Mouse (Mus musculus) intestine, embryonic 14.5 days (tissue): Measurements from ENCODE around the gene Pts. TPM values are rescaled to one million over a fixed set of nuclear protein-coding genes. Genes with fewer than 3 reads are reported as not detected.
A peak's percentile ranks its signal among the peaks of the same experiment; 100 is the strongest.

ENCODE experiments used
- ATAC-seq: fragments of 200-750 bp; cut with Nextera tagmentation; replicated peaks from 2 replicates; pipeline ENCODE4 v1.8.0; 2017; ENCODE audit warnings: low read depth, moderate number of reproducible peaks, moderate TSS enrichment, moderate library complexity; ENCODE audit not compliant: low FRiP score, low TSS enrichment
- DNase-seq: peaks from one replicate; pipeline ENCODE4 v3.0.0-alpha.2; 2018; ENCODE audit warnings: low spot score
- H3K27ac ChIP-seq: fragments of 300-500 bp; sonication (generic); 2 replicates; pipeline ENCODE4 v1.5.1; 2014; ENCODE audit warnings: low read depth, mild to moderate bottlenecking, control low read depth
- H3K27me3 ChIP-seq: fragments of 300-500 bp; sonication (generic); replicated peaks from 2 replicates; pipeline ENCODE4 v1.6.1; 2014; ENCODE audit warnings: low read length, control low read depth; ENCODE audit not compliant: control insufficient read depth, insufficient read depth
- H3K36me3 ChIP-seq: fragments of 300-500 bp; sonication (generic); 2 replicates; pipeline ENCODE4 v1.6.1; 2014; ENCODE audit warnings: low read length, control low read depth; ENCODE audit not compliant: control insufficient read depth, insufficient read depth
- H3K4me1 ChIP-seq: fragments of 300-500 bp; sonication (generic); replicated peaks from 2 replicates; pipeline ENCODE4 v1.6.1; 2014; ENCODE audit warnings: low read length, control low read depth, mixed read lengths; ENCODE audit not compliant: control insufficient read depth, insufficient read depth
- H3K4me2 ChIP-seq: fragments of 300-500 bp; sonication (generic); 2 replicates; pipeline ENCODE4 v1.6.1; 2014; ENCODE audit warnings: low read length
- H3K4me3 ChIP-seq: fragments of 300-500 bp; sonication (generic); 2 replicates; pipeline ENCODE4 v1.5.1; 2014; ENCODE audit warnings: low read depth, low read length, control low read depth, mixed read lengths
- H3K9ac ChIP-seq: fragments of 300-500 bp; sonication (generic); 2 replicates; pipeline ENCODE4 v1.6.1; 2014; ENCODE audit warnings: mild to moderate bottlenecking, low read length
- H3K9me3 ChIP-seq: fragments of 300-500 bp; sonication (generic); 2 replicates; pipeline ENCODE4 v1.6.1; 2016; ENCODE audit warnings: low read length, control low read depth; ENCODE audit not compliant: control insufficient read depth
- WGBS: fragments of 180-500 bp; shearing (Covaris S2); extraction: QIAGEN DNeasy Blood & Tissue Kit; methylation state at CpG from one replicate; pipeline ENCODE4 v1.1.7; 2014; 5-methylcytosine and 5-hydroxymethylcytosine counted together
- polyA plus RNA-seq: library from polyadenylated mRNA; unstranded; fragments of >200 nt; fragmentation: Nextera tagmentation; extraction: Ambion mirVana; gene quantifications from 2 replicates; pipeline ENCODE4 v1.2.1, GENCODE M21; 2014

Pts gene
- 82.3 and 85.6 TPM in 2 replicates for polyA plus RNA-seq

GRCm38 (mm10) chr9:50528293-50528892, at the start of gene Pts:
Pts (minus strand) TSS chr9:50528724.
- Histone ChIP-seq H3K27me3 (no peaks in the 10 kb centered on the region), H3K36me3 (no peaks in the 10 kb centered on the region; the same call in 1 of the 2 replicates), H3K4me1 (peaks cover 8% of the 10 kb centered on the region), H3K9me3 (no peaks in the 10 kb centered on the region), H3K4me2 (peak within 1 kb of the TSS; percentile 61), H3K9ac (peak within 1 kb of the TSS; percentile 45), H3K4me3 (peak within 1 kb of the TSS; percentile 74), H3K27ac (no peak within 1 kb of the TSS)
- peak; percentile 99 for DNase-seq
- ATAC-seq: peak; percentile 98
- under 1% methylated on average over 54 of the region's 54 CpGs for WGBS

GRCm38 (mm10) chr9:50569599-50570525, 41.3 kb upstream of the Pts start:
- Histone ChIP-seq H3K4me2 (no peak overlapping the region), H3K9me3 (no peaks in the 10 kb centered on the region), H3K27ac (no peak overlapping the region), H3K27me3 (no peaks in the 10 kb centered on the region), H3K4me1 (no peaks in the 10 kb centered on the region), H3K36me3 (no peaks in the 10 kb centered on the region), H3K4me3 (no peak overlapping the region), H3K9ac (no peak overlapping the region)
- 68% methylated on average over 10 of the region's 10 CpGs for WGBS
- DNase-seq (no peak), ATAC-seq (no peak)

DNA sequence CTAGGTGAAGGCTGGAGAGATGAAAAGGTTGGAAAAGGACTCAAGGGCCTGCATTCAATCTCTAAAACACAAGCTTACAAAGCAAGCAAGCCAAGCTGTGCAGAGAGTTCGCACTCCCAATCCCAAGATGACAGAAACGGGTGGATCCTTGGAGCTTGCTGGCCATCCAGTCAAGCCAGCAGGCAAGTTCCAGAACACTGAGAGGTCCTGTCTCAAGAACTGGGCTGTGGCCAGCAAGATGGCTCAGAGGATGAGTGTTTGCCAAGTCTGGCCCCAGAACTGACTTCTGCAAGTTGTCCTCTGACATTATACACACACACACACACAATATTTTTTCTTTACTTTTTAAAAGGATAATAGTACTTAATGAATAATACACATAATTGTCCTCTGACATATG, 39.4 kb upstream of the Pts start:
- Histone ChIP-seq H3K27me3 (no peaks in the 10 kb centered on the region), H3K9me3 (no peaks in the 10 kb centered on the region), H3K4me1 (no peaks in the 10 kb centered on the region), H3K4me2 (no peak overlapping the region), H3K9ac (no peak overlapping the region), H3K27ac (no peak overlapping the region), H3K36me3 (no peaks in the 10 kb centered on the region), H3K4me3 (no peak overlapping the region)
- DNase-seq (no peak), ATAC-seq (no peak)
- WGBS: 85% methylated on average over 2 of the region's 2 CpGs

- WGBS: 85% methylated on average over 4 of the region's 4 CpGs
- H3K9ac ChIP-seq: no peak overlapping the region
- H3K4me1 ChIP-seq: no peaks in the 10 kb centered on the region
- no peaks in the 10 kb centered on the region for H3K27me3 ChIP-seq
- H3K27ac ChIP-seq: no peak overlapping the region
- H3K4me3 ChIP-seq: no peak overlapping the region
- no peaks in the 10 kb centered on the region for H3K9me3 ChIP-seq
- no peaks in the 10 kb centered on the region for H3K36me3 ChIP-seq
- H3K4me2 ChIP-seq: no peak overlapping the region
- no peak for ATAC-seq
- DNase-seq: no peak
Observed at GRCm38 (mm10) chr9:50567372-50567771, 38.8 kb upstream of the Pts start.

- WGBS: 59% methylated on average over 4 of the region's 4 CpGs
- no peaks in the 10 kb centered on the region for H3K9me3 ChIP-seq
- H3K36me3 ChIP-seq: no peaks in the 10 kb centered on the region
- H3K4me1 ChIP-seq: no peaks in the 10 kb centered on the region
- no peaks in the 10 kb centered on the region for H3K27me3 ChIP-seq
- H3K9ac ChIP-seq: no peak overlapping the region
- H3K4me2 ChIP-seq: no peak overlapping the region
- no peak overlapping the region for H3K4me3 ChIP-seq
- H3K27ac ChIP-seq: no peak overlapping the region
- no peak for DNase-seq
- ATAC-seq: no peak
Observed at GRCm38 (mm10) chr9:50565940-50566339, 37.4 kb upstream of the Pts start.

- no peak overlapping the region for H3K27ac ChIP-seq
- no peak overlapping the region for H3K9ac ChIP-seq
- no peaks in the 10 kb centered on the region for H3K9me3 ChIP-seq
- ATAC-seq (no peak), DNase-seq (no peak)
- H3K4me1 ChIP-seq: no peaks in the 10 kb centered on the region
- WGBS: 79% methylated on average over 7 of the region's 7 CpGs
- H3K4me2 ChIP-seq: no peak overlapping the region
- H3K27me3 ChIP-seq: no peaks in the 10 kb centered on the region
- no peak overlapping the region for H3K4me3 ChIP-seq
- no peaks in the 10 kb centered on the region for H3K36me3 ChIP-seq
Observed at GRCm38 (mm10) chr9:50565173-50565572, 36.6 kb upstream of the Pts start.

- WGBS: 78% methylated on average over 2 of the region's 2 CpGs
- ATAC-seq (no peak), DNase-seq (no peak)
- Histone ChIP-seq H3K4me1 (no peaks in the 10 kb centered on the region), H3K27me3 (no peaks in the 10 kb centered on the region), H3K27ac (no peak overlapping the region), H3K9me3 (no peaks in the 10 kb centered on the region), H3K4me3 (no peak overlapping the region), H3K4me2 (no peak overlapping the region), H3K9ac (no peak overlapping the region), H3K36me3 (no peaks in the 10 kb centered on the region)
Observed at GRCm38 (mm10) chr9:50561918-50562360, 33.4 kb upstream of the Pts start.

DNA sequence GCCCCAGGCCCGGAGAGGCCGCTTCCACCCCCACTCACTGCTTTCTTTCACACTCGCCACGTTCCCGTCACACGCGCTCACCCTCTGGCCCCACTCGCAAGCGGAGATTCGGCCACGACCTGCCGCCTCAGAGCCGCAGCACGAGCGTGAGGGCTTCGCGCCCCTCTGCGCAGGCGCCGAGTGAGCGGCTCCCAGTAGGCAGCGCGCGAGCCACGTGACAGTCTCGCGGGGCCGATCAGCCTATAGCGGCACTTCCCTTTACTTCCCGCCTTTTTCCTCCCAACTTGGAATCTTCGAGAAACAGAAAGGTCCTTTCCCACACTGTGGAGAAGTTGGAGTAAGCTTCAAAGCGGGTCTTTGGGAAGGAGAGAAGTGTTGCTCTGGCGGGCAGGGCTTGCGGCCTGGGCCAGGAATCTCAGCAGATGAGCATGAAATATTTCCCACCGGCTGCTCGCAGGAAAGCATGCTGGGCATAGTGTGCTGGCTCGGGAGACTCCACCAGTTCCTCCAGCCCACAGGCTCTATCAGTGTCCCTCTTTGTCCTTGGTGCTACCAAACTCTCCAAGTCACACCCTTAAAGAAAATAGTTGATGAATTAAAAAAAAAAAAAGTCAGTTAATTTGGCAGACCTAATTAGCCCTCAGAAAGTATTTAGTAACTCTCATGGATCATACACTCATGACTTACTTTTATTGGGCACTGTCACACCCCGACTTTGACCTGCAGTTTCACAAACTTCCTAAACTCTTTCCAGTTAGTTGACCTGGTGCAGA, 32.8 kb upstream of the Pts start, which contains the start of gene Tex12:
Tex12 (minus strand) TSS at position 181 of the 773 bp plus-strand sequence.
- no peak for ATAC-seq
- H3K27ac ChIP-seq: no peak within 1 kb of the TSS
- WGBS: 84% methylated on average over 38 of the region's 38 CpGs
- no peaks in the 10 kb centered on the region for H3K27me3 ChIP-seq
- no peaks in the 10 kb centered on the region for H3K4me1 ChIP-seq
- DNase-seq: no peak
- no peak within 1 kb of the TSS for H3K4me3 ChIP-seq
- H3K9ac ChIP-seq: no peak within 1 kb of the TSS
- H3K9me3 ChIP-seq: no peaks in the 10 kb centered on the region
- no peak within 1 kb of the TSS for H3K4me2 ChIP-seq
- H3K36me3 ChIP-seq: no peaks in the 10 kb centered on the region
